Mouse (Mus musculus): ENCODE measurements around the gene Sema3a. TPM values are rescaled to one million over a fixed set of nuclear protein-coding genes. Genes with fewer than 3 reads are reported as not detected.
"Not testable (repeated sequence)": the region's sequence is repeated elsewhere in the genome, so short reads cannot be mapped to it uniquely, and the experiment has no call there.

Gene Sema3a
- polyA plus RNA-seq, 1 experiment from 2014 or later = 15.7 TPM

DNA sequence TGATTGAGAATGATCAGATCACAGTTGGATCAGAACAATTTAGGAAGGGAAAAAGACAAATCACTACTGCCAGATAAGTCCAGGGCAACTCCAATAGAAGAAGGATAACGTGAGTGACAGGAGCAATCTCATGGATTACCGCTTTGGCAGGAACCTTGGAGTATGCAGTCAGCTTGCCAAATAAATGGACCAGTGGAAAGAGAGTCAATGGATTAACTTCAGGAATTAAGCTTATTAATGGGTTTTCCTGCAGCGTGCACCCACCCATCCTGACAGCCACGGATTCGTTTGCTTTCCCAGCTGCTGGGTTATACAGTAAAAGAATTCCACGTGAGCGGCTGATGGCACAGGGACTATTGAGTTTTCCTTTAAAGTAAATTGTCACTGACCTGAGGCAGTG is 343.6 kb downstream of the Sema3a start:
- DNase-seq (ENCODE audit: extremely low spot score, low spot score) = no peak
- WGBS = 57% methylated on average over 7 of the region's 7 CpGs

DNA sequence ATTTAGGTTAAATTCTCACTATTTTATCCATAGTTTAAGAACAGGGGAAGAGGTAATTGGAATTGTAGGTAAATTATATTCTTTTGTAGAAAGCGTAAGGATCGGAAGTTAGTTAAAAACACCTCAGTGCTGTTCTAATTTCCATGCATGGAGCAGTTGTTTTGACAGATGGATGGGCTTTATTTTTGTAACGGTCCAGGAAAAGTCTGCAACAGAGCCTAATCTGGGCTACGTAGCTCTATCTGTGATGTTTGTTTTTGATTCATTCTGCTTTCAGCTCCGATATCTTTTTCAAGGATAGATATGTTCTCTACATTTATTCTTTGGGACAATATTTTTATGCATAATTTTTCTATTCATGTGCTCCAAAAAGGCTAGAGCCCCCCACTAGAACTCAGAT is 344.2 kb downstream of the Sema3a start:
- peaks cover 28% of the 10 kb centered on the region for H3K4me1 ChIP-seq
- H3K4me3 ChIP-seq = no peak overlapping the region
- H3K9me3 ChIP-seq = no peaks in the 10 kb centered on the region
- H3K27me3 ChIP-seq (ENCODE audit: poor library complexity, severe bottlenecking) = no peaks in the 10 kb centered on the region
- H3K27ac ChIP-seq = no peak overlapping the region
- DNase-seq (ENCODE audit: extremely low spot score, low spot score) = no peak
- WGBS = 61% methylated on average over 5 of the region's 5 CpGs
- no peaks in the 10 kb centered on the region for H3K36me3 ChIP-seq (replicated peaks)

More for the DNA sequence above, 343.6 kb downstream of the Sema3a start:
- H3K4me1 ChIP-seq = peaks cover 28% of the 10 kb centered on the region
- no peaks in the 10 kb centered on the region for H3K9me3 ChIP-seq
- H3K27me3 ChIP-seq (ENCODE audit: poor library complexity, severe bottlenecking) = no peaks in the 10 kb centered on the region
- H3K27ac ChIP-seq = no peak overlapping the region
- H3K36me3 ChIP-seq (replicated peaks) = no peaks in the 10 kb centered on the region
- H3K4me3 ChIP-seq = no peak overlapping the region

DNA sequence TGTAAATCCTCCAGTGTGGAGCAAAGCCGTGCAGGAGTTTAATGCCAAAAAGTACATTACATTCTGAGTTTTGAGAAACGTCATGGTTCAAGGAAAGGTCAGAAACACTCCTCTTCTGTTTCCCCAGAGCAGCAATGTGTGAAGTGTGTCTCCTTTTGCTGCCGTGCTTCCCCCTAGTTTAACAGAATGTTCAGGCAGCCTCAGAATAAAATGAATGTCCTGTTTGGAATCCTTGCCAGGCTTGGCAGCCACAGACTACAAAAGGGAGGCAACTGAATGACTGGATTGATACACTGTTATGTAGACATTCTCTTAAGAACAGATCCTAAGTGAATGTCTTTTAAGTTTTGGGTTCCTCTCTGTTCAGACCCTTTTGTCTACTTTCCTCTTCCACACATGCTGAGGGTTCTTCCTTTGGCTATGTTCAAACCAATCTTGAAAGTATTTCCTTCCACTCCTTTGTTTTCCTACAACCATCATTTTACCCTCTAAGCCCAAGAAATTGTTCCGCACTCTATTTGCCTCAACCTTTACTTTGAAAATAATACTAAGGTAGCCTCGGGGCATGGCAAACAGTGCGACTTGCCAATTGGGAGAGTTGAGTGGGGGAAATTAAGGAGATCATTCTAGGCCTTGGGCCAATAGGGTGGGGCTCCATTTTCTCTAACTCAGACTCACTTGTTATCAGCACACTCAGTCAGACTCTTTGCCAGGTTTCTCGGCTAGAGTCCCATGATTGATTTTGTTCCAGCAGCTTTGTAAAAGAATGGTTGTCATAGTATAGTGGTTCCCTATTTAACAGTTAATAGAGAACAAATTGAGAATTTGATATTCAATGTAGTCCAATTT is 345.1 kb downstream of the Sema3a start:
- H3K36me3 ChIP-seq (replicated peaks) = no peaks in the 10 kb centered on the region
- no peak overlapping the region for H3K4me3 ChIP-seq
- DNase-seq (ENCODE audit: extremely low spot score, low spot score) = no peak
- no peaks in the 10 kb centered on the region for H3K27me3 ChIP-seq (ENCODE audit: poor library complexity, severe bottlenecking)
- WGBS = 60% methylated on average over 7 of the region's 7 CpGs
- H3K27ac ChIP-seq = no peak overlapping the region
- peaks cover 28% of the 10 kb centered on the region for H3K4me1 ChIP-seq
- no peaks in the 10 kb centered on the region for H3K9me3 ChIP-seq

DNA sequence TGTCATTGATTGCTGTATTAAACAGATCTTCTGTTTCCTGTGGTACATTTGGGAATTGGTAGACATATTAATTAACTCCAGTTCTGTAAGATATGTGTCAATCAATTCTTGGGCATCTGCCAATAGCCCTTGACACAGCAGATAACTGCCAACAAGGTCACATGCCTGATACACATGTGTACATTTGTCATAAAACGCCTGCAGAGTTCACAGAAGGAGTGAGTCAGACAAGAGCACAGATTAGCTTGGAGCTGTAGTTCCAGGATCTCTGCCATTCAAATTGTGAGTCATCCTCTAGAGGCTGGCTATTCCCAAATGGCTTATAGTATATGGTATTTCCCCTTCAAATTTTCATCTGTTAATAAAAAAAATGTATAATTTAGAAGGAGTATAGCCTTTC is 352.4 kb downstream of the Sema3a start:
- 88% methylated on average over 1 of the region's 1 CpGs for WGBS
- Histone ChIP-seq H3K9me3 (no peaks in the 10 kb centered on the region), H3K4me1 (no peaks in the 10 kb centered on the region), H3K27me3 (ENCODE audit: poor library complexity, severe bottlenecking) (no peaks in the 10 kb centered on the region), H3K36me3 (replicated peaks) (no peaks in the 10 kb centered on the region), H3K4me3 (no peak overlapping the region), H3K27ac (no peak overlapping the region)
- DNase-seq (ENCODE audit: extremely low spot score, low spot score) = no peak

DNA sequence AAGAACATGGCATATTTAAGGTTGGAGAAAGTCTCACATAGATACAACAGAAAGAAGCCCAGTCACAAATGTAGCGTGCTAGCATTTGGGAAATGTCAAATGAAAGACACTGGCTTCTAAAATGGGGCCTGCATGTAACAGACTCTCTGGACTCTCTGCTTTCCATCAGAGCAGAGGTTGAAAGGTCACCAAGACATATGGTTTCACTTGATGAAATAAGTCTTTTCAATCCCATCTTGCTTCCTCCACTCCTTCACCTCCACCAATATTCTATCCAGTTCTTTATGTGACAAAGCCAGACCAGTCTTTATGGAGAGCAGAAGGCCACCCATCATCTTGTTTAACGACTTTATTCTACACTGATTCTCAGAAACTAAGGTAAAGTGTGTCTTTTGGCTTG is 363.5 kb downstream of the Sema3a start:
- no peak for DNase-seq (ENCODE audit: extremely low spot score, low spot score)
- H3K4me3 ChIP-seq = no peak overlapping the region
- H3K27me3 ChIP-seq (ENCODE audit: poor library complexity, severe bottlenecking) = no peaks in the 10 kb centered on the region
- H3K36me3 ChIP-seq (replicated peaks) = no peaks in the 10 kb centered on the region
- H3K9me3 ChIP-seq = no peaks in the 10 kb centered on the region
- H3K4me1 ChIP-seq = no peaks in the 10 kb centered on the region
- H3K27ac ChIP-seq = no peak overlapping the region
- WGBS = 68% methylated on average over 2 of the region's 2 CpGs

DNA sequence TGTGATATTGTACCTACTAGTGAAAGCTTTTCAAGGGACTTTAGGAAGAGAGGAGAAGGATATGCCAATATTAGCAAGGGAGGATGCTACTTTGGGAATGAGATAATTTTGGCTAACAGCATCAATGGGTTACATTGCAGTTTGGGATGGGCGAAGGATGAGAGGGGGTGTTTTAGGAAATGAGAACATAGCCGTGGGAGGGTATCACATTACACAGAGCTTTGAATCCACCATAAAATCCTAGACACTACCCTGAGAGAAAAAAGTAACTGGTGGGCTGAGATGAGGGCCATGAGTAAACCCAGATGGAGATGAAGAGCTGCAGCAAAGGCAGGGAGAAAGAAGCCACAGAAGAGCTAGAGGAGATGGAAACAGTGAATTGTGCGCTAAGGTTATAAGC is 370.8 kb downstream of the Sema3a start:
- 86% methylated on average over 3 of the region's 3 CpGs for WGBS
- H3K9me3 ChIP-seq = not testable (repeated sequence)

DNA sequence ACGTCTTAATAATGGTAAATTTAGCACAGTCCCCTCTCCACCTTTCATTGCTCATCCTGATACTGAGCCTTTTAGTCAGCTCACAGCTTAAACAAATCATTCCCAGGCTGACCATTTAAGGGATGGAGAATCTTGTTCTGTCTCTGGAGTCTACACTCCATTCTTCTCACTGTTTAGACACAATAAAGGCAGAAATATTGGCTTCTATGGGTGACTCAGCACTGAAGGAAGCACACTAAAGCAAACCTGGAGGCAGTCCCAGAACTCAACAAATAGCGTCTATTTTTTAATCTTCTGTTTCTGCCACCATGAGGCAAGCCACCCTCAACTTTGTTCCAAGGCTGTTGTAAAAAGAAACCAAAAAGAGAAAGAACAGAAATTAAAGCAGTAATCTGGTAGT is 374.6 kb downstream of the Sema3a start:
- WGBS = 82% methylated on average over 2 of the region's 2 CpGs
- no peak for DNase-seq (ENCODE audit: extremely low spot score, low spot score)
- no peak overlapping the region for H3K4me3 ChIP-seq
- no peaks in the 10 kb centered on the region for H3K27me3 ChIP-seq (ENCODE audit: poor library complexity, severe bottlenecking)
- H3K36me3 ChIP-seq (replicated peaks) = no peaks in the 10 kb centered on the region
- H3K9me3 ChIP-seq = no peaks in the 10 kb centered on the region
- no peaks in the 10 kb centered on the region for H3K4me1 ChIP-seq
- H3K27ac ChIP-seq = no peak overlapping the region

More for the DNA sequence above, 370.8 kb downstream of the Sema3a start:
- DNase-seq (ENCODE audit: extremely low spot score, low spot score); H3K27ac ChIP-seq; H3K4me3 ChIP-seq; H3K36me3 ChIP-seq (replicated peaks); H3K4me1 ChIP-seq; H3K27me3 ChIP-seq (ENCODE audit: poor library complexity, severe bottlenecking): not testable (repeated sequence)

DNA sequence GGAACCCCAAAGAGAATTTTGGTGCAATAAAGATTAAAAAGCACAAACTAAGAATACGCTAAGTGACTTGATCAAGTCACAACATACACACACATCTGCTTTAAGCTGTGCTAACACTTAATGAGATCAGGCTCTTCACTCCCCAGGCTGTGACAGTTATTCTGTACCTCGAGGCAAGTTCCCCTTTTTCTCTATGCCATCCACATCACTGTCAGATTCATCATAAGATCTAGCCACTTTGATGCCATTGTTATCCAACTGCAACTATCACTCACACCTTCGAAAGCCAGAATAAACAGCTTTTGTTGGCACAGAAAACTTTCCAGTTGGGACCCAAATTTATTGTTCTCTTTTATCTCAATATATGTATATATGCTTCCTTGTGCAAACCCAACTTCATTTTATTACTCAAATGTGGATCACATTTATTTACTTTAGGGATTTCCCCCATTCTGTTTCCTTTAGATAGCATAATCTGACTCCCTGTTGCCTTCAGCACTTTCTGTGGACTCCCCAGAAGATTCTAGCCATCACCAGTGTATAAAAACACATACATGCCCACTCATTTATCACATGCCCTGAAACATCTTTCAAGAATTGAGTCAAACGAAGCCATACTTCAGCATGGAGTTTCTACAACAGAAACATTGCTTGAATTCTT is 380.8 kb downstream of the Sema3a start:
- Histone ChIP-seq H3K27me3 (ENCODE audit: poor library complexity, severe bottlenecking) (no peaks in the 10 kb centered on the region), H3K36me3 (replicated peaks) (no peaks in the 10 kb centered on the region), H3K27ac (no peak overlapping the region), H3K9me3 (no peaks in the 10 kb centered on the region), H3K4me1 (no peaks in the 10 kb centered on the region), H3K4me3 (no peak overlapping the region)
- 76% methylated on average over 4 of the region's 4 CpGs for WGBS
- no peak for DNase-seq (ENCODE audit: extremely low spot score, low spot score)

DNA sequence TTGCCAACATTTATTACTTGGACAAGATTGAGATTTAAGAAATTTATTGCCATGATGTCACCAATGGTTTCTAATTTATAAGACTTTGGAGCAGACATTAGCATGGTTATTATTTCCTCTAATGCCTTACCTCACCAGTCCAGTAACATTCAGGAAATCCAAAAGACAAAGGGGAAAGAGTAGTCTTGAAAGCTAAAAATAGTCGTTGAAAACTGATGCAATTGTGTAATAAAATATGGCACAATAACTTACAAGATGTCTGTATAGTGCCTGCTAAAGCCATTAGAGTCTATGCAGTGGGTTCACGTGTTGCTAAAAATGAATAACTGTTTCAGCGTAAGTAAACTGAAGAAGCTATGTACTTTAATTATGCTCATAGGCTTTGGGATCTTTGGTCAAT is 383.9 kb downstream of the Sema3a start:
- no peak overlapping the region for H3K27ac ChIP-seq
- no peaks in the 10 kb centered on the region for H3K4me1 ChIP-seq
- no peaks in the 10 kb centered on the region for H3K36me3 ChIP-seq (replicated peaks)
- no peaks in the 10 kb centered on the region for H3K27me3 ChIP-seq (ENCODE audit: poor library complexity, severe bottlenecking)
- H3K4me3 ChIP-seq = no peak overlapping the region
- H3K9me3 ChIP-seq = no peaks in the 10 kb centered on the region
- no peak for DNase-seq (ENCODE audit: extremely low spot score, low spot score)
- 83% methylated on average over 3 of the region's 3 CpGs for WGBS

DNA sequence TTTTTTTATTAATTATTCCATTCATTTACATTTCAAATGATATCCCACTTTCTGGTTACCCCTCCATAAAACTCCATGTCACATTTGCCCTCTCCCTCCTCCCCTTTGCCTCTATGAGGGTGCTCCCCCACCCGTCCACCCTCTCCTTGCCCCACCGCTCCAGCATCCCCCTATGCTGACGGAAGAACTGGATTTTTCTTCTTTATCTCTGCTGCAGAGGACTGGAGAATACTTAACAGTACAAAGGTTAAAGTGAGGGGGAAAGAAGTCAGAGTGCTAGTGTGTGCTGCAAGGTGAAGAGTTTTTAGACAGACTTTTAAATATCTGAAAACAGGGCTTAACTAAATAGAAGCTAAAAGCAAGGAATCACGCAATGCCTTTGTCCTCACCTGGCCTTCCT is 391.8 kb downstream of the Sema3a start:
- Histone ChIP-seq H3K4me1 (0 out of 2 replicates have a peak, but pooled peaks cover 7% of the 10 kb centered on the region), H3K27me3 (ENCODE audit: poor library complexity, severe bottlenecking) (peaks cover 27% of the 10 kb centered on the region), H3K9me3 (no peaks in the 10 kb centered on the region)

DNA sequence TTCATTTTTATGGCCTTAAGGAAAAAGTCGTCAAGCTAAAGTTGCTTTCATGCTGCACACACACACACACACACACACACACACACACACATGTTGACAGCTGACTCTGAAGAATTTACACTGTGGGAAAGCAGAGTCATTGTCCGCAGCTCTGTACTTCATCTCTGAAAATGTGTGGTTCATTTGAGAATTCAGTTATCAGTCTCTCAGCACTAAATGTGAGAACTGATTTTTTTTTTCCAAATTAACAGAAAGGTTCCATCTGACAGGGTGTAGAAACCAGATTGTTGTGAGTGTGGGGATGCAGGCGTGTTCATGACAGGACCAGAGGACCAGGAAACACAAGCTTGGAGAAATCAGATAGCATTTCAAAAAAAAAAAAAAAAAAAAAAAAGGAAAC is 400.4 kb downstream of the Sema3a start:
- Histone ChIP-seq H3K4me1 (peaks cover 35% of the 10 kb centered on the region), H3K9me3 (no peaks in the 10 kb centered on the region), H3K36me3 (replicated peaks) (no peaks in the 10 kb centered on the region), H3K27me3 (ENCODE audit: poor library complexity, severe bottlenecking) (peaks cover 66% of the 10 kb centered on the region), H3K27ac (no peak overlapping the region), H3K4me3 (no peak overlapping the region)
- DNase-seq (ENCODE audit: extremely low spot score, low spot score) = no peak
- WGBS = 67% methylated on average over 3 of the region's 3 CpGs

More for the DNA sequence above, 391.8 kb downstream of the Sema3a start:
- Histone ChIP-seq H3K36me3 (replicated peaks) (no peaks in the 10 kb centered on the region), H3K4me3 (no peak overlapping the region), H3K27ac (no peak overlapping the region)
- no peak for DNase-seq (ENCODE audit: extremely low spot score, low spot score)
- WGBS = 96% methylated on average over 4 of the region's 4 CpGs

DNA sequence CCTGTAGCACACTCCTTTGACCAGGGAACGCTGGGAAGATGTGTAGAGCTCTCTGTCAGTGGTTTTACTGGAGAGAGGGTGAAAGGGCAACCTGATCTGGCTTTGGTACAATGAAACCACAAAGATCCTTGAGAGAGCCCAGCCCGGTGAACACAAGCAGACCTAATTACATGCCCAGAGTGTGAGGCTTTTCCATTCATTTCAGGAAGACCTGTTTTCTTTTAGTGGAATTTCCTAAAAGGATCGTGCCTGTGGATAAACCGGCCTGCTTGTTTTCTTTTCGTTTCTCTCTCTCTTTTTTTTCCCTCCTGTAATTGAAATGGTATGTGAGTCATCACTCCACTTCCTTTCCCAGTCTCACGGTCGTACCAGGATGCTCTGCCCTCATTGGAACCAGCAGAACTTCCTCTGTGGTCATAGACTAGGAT is 401.8 kb downstream of the Sema3a start:
- DNase-seq (ENCODE audit: extremely low spot score, low spot score) = peak; percentile 25
- H3K27ac ChIP-seq = peak overlapping the region; percentile 9
- WGBS = 5% methylated on average over 7 of the region's 7 CpGs
- H3K4me1 ChIP-seq = peaks cover 35% of the 10 kb centered on the region
- H3K36me3 ChIP-seq (replicated peaks) = no peaks in the 10 kb centered on the region
- no peak overlapping the region for H3K4me3 ChIP-seq
- H3K27me3 ChIP-seq (ENCODE audit: poor library complexity, severe bottlenecking) = peaks cover 66% of the 10 kb centered on the region
- H3K9me3 ChIP-seq = no peaks in the 10 kb centered on the region

DNA sequence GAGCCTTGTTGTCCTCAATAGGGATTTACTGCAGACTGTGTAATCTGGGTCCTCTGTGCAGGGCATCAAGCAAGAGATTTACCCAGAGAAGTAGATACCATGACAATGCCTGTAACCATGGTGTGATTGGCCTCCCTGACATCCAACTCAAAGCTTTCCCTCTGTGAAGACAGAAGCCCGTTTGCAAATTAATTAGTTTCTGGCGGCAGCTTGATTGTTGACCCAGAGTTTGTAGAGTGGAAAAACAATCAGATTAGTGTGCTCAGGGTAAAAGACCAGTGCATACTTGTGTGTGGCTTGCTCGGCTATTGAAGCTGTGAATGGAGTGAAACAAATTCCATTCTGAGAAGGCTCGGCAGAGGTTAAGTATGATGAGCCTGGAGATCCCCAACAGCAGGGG is 404.0 kb downstream of the Sema3a start:
- DNase-seq (ENCODE audit: extremely low spot score, low spot score) = peak; percentile 65
- Histone ChIP-seq H3K27ac (0 out of 2 replicates have a peak overlapping the region, but pooled peaks have one; percentile 44), H3K27me3 (ENCODE audit: poor library complexity, severe bottlenecking) (peaks cover 78% of the 10 kb centered on the region), H3K36me3 (replicated peaks) (no peaks in the 10 kb centered on the region), H3K4me1 (peaks cover 35% of the 10 kb centered on the region), H3K4me3 (no peak overlapping the region), H3K9me3 (no peaks in the 10 kb centered on the region)
- 3% methylated on average over 4 of the region's 4 CpGs for WGBS
